Comparison of ENCODE assay signal across 11 mouse cellular contexts in genomic region chr19:9955438-9955837, GRCm38 (mm10). TPM values are rescaled to one million over a fixed set of nuclear protein-coding genes. Genes with fewer than 3 reads are reported as not detected.
DNase-seq lines count a peak whose midpoint lies in the region; ATAC-seq and TF ChIP-seq lines count a peak whose summit lies in the region.
"Had no signal": no experiment of that assay in that cellular context is flagged by ENCODE, and none has a peak within 500 bp of the region (broad histone marks: within the 10 kb centered on the region; RNA-seq: fewer than 3 reads in every experiment).

No protein-coding gene starts in this region.

- H3K4me3 ChIP-seq in heart, adult 2 months, result no peak overlapping the region
- no peak overlapping the region for H3K4me3 ChIP-seq in limb, embryonic 14.5 days (replicated peaks; ENCODE audit: low read length)
- H3K4me3 ChIP-seq in limb, embryonic 10.5 days, result no peak overlapping the region
- no peak overlapping the region for H3K4me3 ChIP-seq in embryonic facial prominence, embryonic 14.5 days (ENCODE audit: low read depth, low read length)
- peak overlapping the region; percentile 54 for H3K4me3 ChIP-seq in macrophage (ENCODE audit: inconsistent target)
- H3K4me3 ChIP-seq: embryonic facial prominence, embryonic 12.5 days; neural tube, embryonic 12.5 days had no signal

- TF ChIP-seq EP300 in heart, adult 2 months (IDR thresholded peaks at IDR 0.05; ENCODE audit: insufficient read depth, low read depth, low read length), result no peak

- 76% methylated on average over 1 of the region's 1 CpGs for WGBS in heart, adult 2 months
- WGBS in limb, embryonic 14.5 days, result 78% methylated on average over 1 of the region's 1 CpGs
- 85% methylated on average over 1 of the region's 1 CpGs for WGBS in limb, embryonic 10.5 days
- 73% methylated on average over 1 of the region's 1 CpGs for WGBS in embryonic facial prominence, embryonic 14.5 days
- WGBS in macrophage (ENCODE audit: missing documents), result 67% methylated on average over 1 of the region's 1 CpGs

- H3K9me3 ChIP-seq in limb, embryonic 14.5 days (ENCODE audit: control insufficient read depth, low read length), result no peaks in the 10 kb centered on the region; the same call in 1 of the 2 replicates
- no peaks in the 10 kb centered on the region for H3K9me3 ChIP-seq in limb, embryonic 10.5 days (replicated peaks)
- no peaks in the 10 kb centered on the region for H3K9me3 ChIP-seq in embryonic facial prominence, embryonic 14.5 days (ENCODE audit: control insufficient read depth, low read length)
- H3K9me3 ChIP-seq: embryonic facial prominence, embryonic 12.5 days; neural tube, embryonic 12.5 days had no signal

- DNase-seq in heart, adult 2 months, result no peak
- no peak for DNase-seq in heart, adult 11 months
- DNase-seq in limb, embryonic 14.5 days (ENCODE audit: low spot score), result no peak
- no peak for DNase-seq in limb, embryonic 10.5 days (ENCODE audit: low spot score)
- DNase-seq in embryonic facial prominence, embryonic 14.5 days (ENCODE audit: low spot score), result no peak
- DNase-seq in ovary, adult 18-20 months (ENCODE audit: low spot score), result no peak
- DNase-seq in embryo, embryonic 10 days (ENCODE audit: low spot score), result no peak
- DNase-seq: right cerebral cortex, postnatal 14 days had no signal

- H3K9ac ChIP-seq in heart, adult 2 months (ENCODE audit: low read depth, low read length), result no peak overlapping the region
- peak overlapping the region; percentile 36; the same call in 1 of the 2 replicates for H3K9ac ChIP-seq in limb, embryonic 14.5 days (ENCODE audit: low read depth, low read length, severe bottlenecking)
- H3K9ac ChIP-seq in embryonic facial prominence, embryonic 14.5 days (ENCODE audit: low read depth, low read length), result peak overlapping the region; percentile 50; the same call in 1 of the 2 replicates
- H3K9ac ChIP-seq: embryonic facial prominence, embryonic 12.5 days; neural tube, embryonic 12.5 days had no signal

- no peak for TF ChIP-seq CTCF in heart, adult 2 months (IDR thresholded peaks at IDR 0.05)

- peaks cover 4% of the 10 kb centered on the region; the same call in 1 of the 2 replicates for H3K4me1 ChIP-seq in heart, adult 2 months (ENCODE audit: control insufficient read depth, insufficient read depth, low read length)
- peaks cover 16% of the 10 kb centered on the region for H3K4me1 ChIP-seq in limb, embryonic 14.5 days (ENCODE audit: control insufficient read depth, insufficient read depth, low read length)
- H3K4me1 ChIP-seq in limb, embryonic 10.5 days, result peaks cover 11% of the 10 kb centered on the region
- H3K4me1 ChIP-seq in embryonic facial prominence, embryonic 14.5 days (ENCODE audit: control insufficient read depth, insufficient read depth, low read length), result peaks cover 18% of the 10 kb centered on the region

- H3K36me3 ChIP-seq in heart, adult 2 months (ENCODE audit: control insufficient read depth, insufficient read depth, low read length), result no peaks in the 10 kb centered on the region
- H3K36me3 ChIP-seq in limb, embryonic 14.5 days (ENCODE audit: control insufficient read depth, insufficient read depth, low read length), result no peaks in the 10 kb centered on the region
- H3K36me3 ChIP-seq in limb, embryonic 10.5 days, result no peaks in the 10 kb centered on the region
- H3K36me3 ChIP-seq in embryonic facial prominence, embryonic 14.5 days (ENCODE audit: control insufficient read depth, insufficient read depth, low read length), result no peaks in the 10 kb centered on the region
- H3K36me3 ChIP-seq in macrophage (ENCODE audit: inconsistent target), result no peaks in the 10 kb centered on the region
- H3K36me3 ChIP-seq: embryonic facial prominence, embryonic 12.5 days; neural tube, embryonic 12.5 days had no signal

- no peaks in the 10 kb centered on the region for H3K27me3 ChIP-seq in heart, adult 2 months (ENCODE audit: control insufficient read depth, insufficient read depth, low read length)
- H3K27me3 ChIP-seq in limb, embryonic 14.5 days (ENCODE audit: control insufficient read depth, insufficient read depth, low read length), result no peaks in the 10 kb centered on the region
- H3K27me3 ChIP-seq in limb, embryonic 10.5 days (ENCODE audit: low read depth, poor library complexity, severe bottlenecking), result no peaks in the 10 kb centered on the region
- no peaks in the 10 kb centered on the region for H3K27me3 ChIP-seq in embryonic facial prominence, embryonic 14.5 days (replicated peaks; ENCODE audit: control insufficient read depth, insufficient read depth, low read length)
- H3K27me3 ChIP-seq: embryonic facial prominence, embryonic 12.5 days; neural tube, embryonic 12.5 days had no signal

- no peak for TF ChIP-seq POLR2A in heart, adult 2 months (IDR thresholded peaks at IDR 0.05; ENCODE audit: insufficient read depth, low read depth, low read length)
- no peak for TF ChIP-seq POLR2A in limb, embryonic 14.5 days (IDR thresholded peaks at IDR 0.05; ENCODE audit: borderline replicate concordance, extremely low read depth, insufficient read depth, insufficient read length)

- intact Hi-C loops in heart, adult 2 months (cut with DNase I), result no loop called here

- H3K4me2 ChIP-seq in limb, embryonic 14.5 days (replicated peaks; ENCODE audit: low read depth, low read length, severe bottlenecking), result no peak overlapping the region
- no peak overlapping the region for H3K4me2 ChIP-seq in embryonic facial prominence, embryonic 14.5 days (ENCODE audit: low read depth, low read length)
- H3K4me2 ChIP-seq: embryonic facial prominence, embryonic 12.5 days; neural tube, embryonic 12.5 days had no signal

- no peak for ATAC-seq in limb, embryonic 14.5 days (ENCODE audit: low FRiP score, low read depth)
- ATAC-seq in embryonic facial prominence, embryonic 14.5 days (ENCODE audit: low read depth), result no peak

- no peaks in the 10 kb centered on the region for H3K79me2 ChIP-seq in heart, adult 2 months (replicated peaks; ENCODE audit: control insufficient read depth, insufficient read depth, low read length)
- peaks cover 26% of the 10 kb centered on the region; the same call in 1 of the 2 replicates for H3K79me2 ChIP-seq in macrophage (ENCODE audit: inconsistent target)

- peak overlapping the region; percentile 36 for H3K27ac ChIP-seq in heart, adult 2 months
- peak overlapping the region; percentile 87 for H3K27ac ChIP-seq in limb, embryonic 14.5 days (replicated peaks; ENCODE audit: low read depth, low read length)
- H3K27ac ChIP-seq in limb, embryonic 10.5 days, result no peak overlapping the region
- H3K27ac ChIP-seq in embryonic facial prominence, embryonic 14.5 days (replicated peaks; ENCODE audit: low read depth, low read length), result peak overlapping the region; percentile 94
- peak overlapping the region; percentile 100 for H3K27ac ChIP-seq in macrophage
- H3K27ac ChIP-seq: neural tube, embryonic 12.5 days had no signal

RNA-seq across cellular contexts. Expression of gene Fth1, which starts 25.0 kb away (rescaled TPM):
- total RNA-seq in heart, adult 2 months (2021), result 1,000 to 10,000 TPM; 2,956 to 3,430 TPM
- 2,611 and 2,797 TPM in 2 replicates for polyA plus RNA-seq in heart, adult 2 months (2012; rRNA removed)
- 663 and 670 TPM in 2 replicates for polyA plus RNA-seq in limb, embryonic 14.5 days (2012; rRNA removed)
- polyA plus RNA-seq in limb, embryonic 14.5 days (2014; fragmentation: Nextera tagmentation; extraction: Ambion mirVana), result 1,538 and 1,580 TPM in 2 replicates
- polyA plus RNA-seq in limb, embryonic 10.5 days (2016; fragmentation: Nextera tagmentation; extraction: Ambion mirVana), result 1,175 and 1,229 TPM in 2 replicates
- polyA plus RNA-seq in embryonic facial prominence, embryonic 14.5 days (2014; fragmentation: Nextera tagmentation; extraction: Ambion mirVana), result 1,690 and 1,712 TPM in 2 replicates
- total RNA-seq in macrophage (2018; cell fraction: chromatin; rRNA removed), result 1,000 to 10,000 TPM in 25 of 26 experiments, 100 to 1,000 TPM in 1; 839 to 4,643 (median 2,612) TPM
- over 10,000 TPM; 27,371 to 77,320 (median 43,339) TPM for total RNA-seq in macrophage (2018; cell fraction: cytosol; rRNA removed)
- total RNA-seq in macrophage (2018; cell fraction: nucleus; rRNA removed), result over 10,000 TPM in 4 of 26 experiments, 1,000 to 10,000 TPM in 22; 2,155 to 11,196 (median 6,502) TPM
- 25,011 to 42,260 TPM (median 38,400 TPM) in 3 replicates for polyA plus RNA-seq in macrophage (2018)

RNA-seq across cellular contexts. Expression of gene Best1, which starts 46.0 kb away (rescaled TPM):
- under 1 TPM; 0.10 to 0.11 TPM for total RNA-seq in heart, adult 2 months (2021)
- 0.45 and 0.47 TPM in 2 replicates for polyA plus RNA-seq in heart, adult 2 months (2012; rRNA removed)
- 1.5 and 1.7 TPM in 2 replicates for polyA plus RNA-seq in limb, embryonic 14.5 days (2012; rRNA removed)
- 1.5 and 1.9 TPM in 2 replicates for polyA plus RNA-seq in limb, embryonic 14.5 days (2014; fragmentation: Nextera tagmentation; extraction: Ambion mirVana)
- 2.3 TPM in 2 replicates for polyA plus RNA-seq in limb, embryonic 10.5 days (2016; fragmentation: Nextera tagmentation; extraction: Ambion mirVana)
- 1.5 and 2.2 TPM in 2 replicates for polyA plus RNA-seq in embryonic facial prominence, embryonic 14.5 days (2014; fragmentation: Nextera tagmentation; extraction: Ambion mirVana)
- 1 to 10 TPM in 8 of 26 experiments, under 1 TPM in 17, not detected in 1; 0.25 to 4.7 (median 0.74) TPM for total RNA-seq in macrophage (2018; cell fraction: chromatin; rRNA removed)
- 1 to 10 TPM in 9 of 26 experiments, under 1 TPM in 17; 0.35 to 1.7 (median 0.84) TPM for total RNA-seq in macrophage (2018; cell fraction: cytosol; rRNA removed)
- 1 to 10 TPM in 13 of 26 experiments, under 1 TPM in 12, not detected in 1; 0.34 to 3.0 (median 1.1) TPM for total RNA-seq in macrophage (2018; cell fraction: nucleus; rRNA removed)
- 0.11 to 1.8 TPM (median 0.22 TPM) in 3 replicates for polyA plus RNA-seq in macrophage (2018)

RNA-seq across cellular contexts. Expression of gene Rab3il1, which starts 46.0 kb away (rescaled TPM):
- total RNA-seq in heart, adult 2 months (2021), result 1 to 10 TPM; 5.9 to 6.5 TPM
- polyA plus RNA-seq in heart, adult 2 months (2012; rRNA removed), result 11.1 and 14.2 TPM in 2 replicates
- 36.1 and 42.8 TPM in 2 replicates for polyA plus RNA-seq in limb, embryonic 14.5 days (2012; rRNA removed)
- polyA plus RNA-seq in limb, embryonic 14.5 days (2014; fragmentation: Nextera tagmentation; extraction: Ambion mirVana), result 43.9 and 49.6 TPM in 2 replicates
- 39.2 and 41.5 TPM in 2 replicates for polyA plus RNA-seq in limb, embryonic 10.5 days (2016; fragmentation: Nextera tagmentation; extraction: Ambion mirVana)
- polyA plus RNA-seq in embryonic facial prominence, embryonic 14.5 days (2014; fragmentation: Nextera tagmentation; extraction: Ambion mirVana), result 48.1 and 54.4 TPM in 2 replicates
- total RNA-seq in macrophage (2018; cell fraction: chromatin; rRNA removed), result 100 to 1,000 TPM in 11 of 26 experiments, 10 to 100 TPM in 14, 1 to 10 TPM in 1; 8.2 to 225 (median 73.2) TPM
- 100 to 1,000 TPM in 17 of 26 experiments, 10 to 100 TPM in 9; 35.4 to 153 (median 124) TPM for total RNA-seq in macrophage (2018; cell fraction: cytosol; rRNA removed)
- total RNA-seq in macrophage (2018; cell fraction: nucleus; rRNA removed), result 100 to 1,000 TPM in 10 of 26 experiments, 10 to 100 TPM in 16; 23.9 to 194 (median 77.8) TPM
- 97.7 to 161 TPM (median 125 TPM) in 3 replicates for polyA plus RNA-seq in macrophage (2018)

RNA-seq across cellular contexts. Expression of gene Incenp, which starts 56.1 kb away (rescaled TPM):
- total RNA-seq in heart, adult 2 months (2021), result 1 to 10 TPM; 2.6 to 5.5 TPM
- 2.9 and 4.5 TPM in 2 replicates for polyA plus RNA-seq in heart, adult 2 months (2012; rRNA removed)
- 52.7 and 60.2 TPM in 2 replicates for polyA plus RNA-seq in limb, embryonic 14.5 days (2012; rRNA removed)
- polyA plus RNA-seq in limb, embryonic 14.5 days (2014; fragmentation: Nextera tagmentation; extraction: Ambion mirVana), result 69.1 and 82.9 TPM in 2 replicates
- 167 and 183 TPM in 2 replicates for polyA plus RNA-seq in limb, embryonic 10.5 days (2016; fragmentation: Nextera tagmentation; extraction: Ambion mirVana)
- 65.5 and 72.3 TPM in 2 replicates for polyA plus RNA-seq in embryonic facial prominence, embryonic 14.5 days (2014; fragmentation: Nextera tagmentation; extraction: Ambion mirVana)
- 100 to 1,000 TPM in 13 of 26 experiments, 10 to 100 TPM in 13; 11.0 to 260 (median 108) TPM for total RNA-seq in macrophage (2018; cell fraction: chromatin; rRNA removed)
- total RNA-seq in macrophage (2018; cell fraction: cytosol; rRNA removed), result 10 to 100 TPM; 14.9 to 49.5 (median 37.8) TPM
- 100 to 1,000 TPM in 2 of 26 experiments, 10 to 100 TPM in 24; 19.3 to 115 (median 57.5) TPM for total RNA-seq in macrophage (2018; cell fraction: nucleus; rRNA removed)
- polyA plus RNA-seq in macrophage (2018), result 37.8 to 67.1 TPM (median 51.1 TPM) in 3 replicates
